Mouse (Mus musculus): ENCODE data around the gene Mbtd1. TPM values are rescaled to one million over a fixed set of nuclear protein-coding genes. Genes with fewer than 3 reads are reported as not detected.

Mbtd1 gene
- polyA plus RNA-seq, 1 experiment from 2014 or later = 44.6 TPM

- H3K4me3 ChIP-seq = no peak overlapping the region
- H3K4me1 ChIP-seq = peaks cover 20% of the 10 kb centered on the region
- peaks cover 15% of the 10 kb centered on the region for H3K36me3 ChIP-seq (replicated peaks)
- 76% methylated on average over 1 of the region's 1 CpGs for WGBS
- H3K27ac ChIP-seq (replicated peaks) = no peak overlapping the region
- DNase-seq (ENCODE audit: low spot score) = no peak
- H3K9me3 ChIP-seq = no peaks in the 10 kb centered on the region
- no peaks in the 10 kb centered on the region for H3K27me3 ChIP-seq (replicated peaks; ENCODE audit: low read depth, poor library complexity, severe bottlenecking)
Observed at GRCm38 (mm10) chr11:93969799-93970198, 84.1 kb downstream of the Mbtd1 start.

- Histone ChIP-seq H3K9me3 (no peaks in the 10 kb centered on the region), H3K27ac (replicated peaks) (no peak overlapping the region), H3K27me3 (replicated peaks; ENCODE audit: low read depth, poor library complexity, severe bottlenecking) (no peaks in the 10 kb centered on the region), H3K4me3 (no peak overlapping the region), H3K4me1 (peaks cover 17% of the 10 kb centered on the region), H3K36me3 (replicated peaks) (no peaks in the 10 kb centered on the region)
- 92% methylated on average over 5 of the region's 5 CpGs for WGBS
- peak; percentile 2 for DNase-seq (ENCODE audit: low spot score)
Observed at GRCm38 (mm10) chr11:93972951-93973350, 87.3 kb downstream of the Mbtd1 start.

GRCm38 (mm10) chr11:93979502-93980049 is 93.9 kb downstream of the Mbtd1 start:
- no peaks in the 10 kb centered on the region for H3K27me3 ChIP-seq (replicated peaks; ENCODE audit: low read depth, poor library complexity, severe bottlenecking)
- DNase-seq (ENCODE audit: low spot score) = no peak
- 64% methylated on average over 6 of the region's 6 CpGs for WGBS
- no peak overlapping the region for H3K4me3 ChIP-seq
- H3K36me3 ChIP-seq (replicated peaks) = no peaks in the 10 kb centered on the region
- H3K9me3 ChIP-seq = no peaks in the 10 kb centered on the region
- H3K4me1 ChIP-seq = peaks cover 6% of the 10 kb centered on the region
- no peak overlapping the region for H3K27ac ChIP-seq (replicated peaks)

- Histone ChIP-seq H3K27me3 (replicated peaks; ENCODE audit: low read depth, poor library complexity, severe bottlenecking) (no peaks in the 10 kb centered on the region), H3K9me3 (no peaks in the 10 kb centered on the region), H3K36me3 (replicated peaks) (no peaks in the 10 kb centered on the region), H3K4me3 (no peak overlapping the region), H3K27ac (replicated peaks) (no peak overlapping the region), H3K4me1 (no peaks in the 10 kb centered on the region)
- DNase-seq (ENCODE audit: low spot score) = no peak
- 93% methylated on average over 3 of the region's 3 CpGs for WGBS
Observed at GRCm38 (mm10) chr11:93984619-93985018, 99.0 kb downstream of the Mbtd1 start.

GRCm38 (mm10) chr11:93985265-93985664 is 99.6 kb downstream of the Mbtd1 start:
- Histone ChIP-seq H3K4me3 (no peak overlapping the region), H3K27me3 (replicated peaks; ENCODE audit: low read depth, poor library complexity, severe bottlenecking) (no peaks in the 10 kb centered on the region), H3K4me1 (no peaks in the 10 kb centered on the region), H3K9me3 (no peaks in the 10 kb centered on the region), H3K36me3 (replicated peaks) (no peaks in the 10 kb centered on the region), H3K27ac (replicated peaks) (no peak overlapping the region)
- DNase-seq (ENCODE audit: low spot score) = no peak
- 87% methylated on average over 5 of the region's 5 CpGs for WGBS

- H3K9me3 ChIP-seq = no peaks in the 10 kb centered on the region
- DNase-seq (ENCODE audit: low spot score) = no peak
- H3K36me3 ChIP-seq (replicated peaks) = no peaks in the 10 kb centered on the region
- H3K4me3 ChIP-seq = no peak overlapping the region
- no peaks in the 10 kb centered on the region for H3K27me3 ChIP-seq (replicated peaks; ENCODE audit: low read depth, poor library complexity, severe bottlenecking)
- no peak overlapping the region for H3K27ac ChIP-seq (replicated peaks)
- H3K4me1 ChIP-seq = no peaks in the 10 kb centered on the region
Observed at GRCm38 (mm10) chr11:93986298-93986697, 100.6 kb downstream of the Mbtd1 start.

GRCm38 (mm10) chr11:93987026-93987425 is 101.4 kb downstream of the Mbtd1 start:
- Histone ChIP-seq H3K4me1 (no peaks in the 10 kb centered on the region), H3K9me3 (no peaks in the 10 kb centered on the region), H3K36me3 (replicated peaks) (no peaks in the 10 kb centered on the region), H3K27ac (replicated peaks) (no peak overlapping the region), H3K4me3 (no peak overlapping the region), H3K27me3 (replicated peaks; ENCODE audit: low read depth, poor library complexity, severe bottlenecking) (no peaks in the 10 kb centered on the region)
- DNase-seq (ENCODE audit: low spot score) = no peak
- WGBS = 82% methylated on average over 4 of the region's 4 CpGs

- H3K27ac ChIP-seq (replicated peaks) = peak overlapping the region; percentile 35; the same call in 1 of the 2 replicates
- no peak for DNase-seq (ENCODE audit: low spot score)
- WGBS = 72% methylated on average over 8 of the region's 8 CpGs
Observed at GRCm38 (mm10) chr11:93987625-93988327, 102.1 kb downstream of the Mbtd1 start.

GRCm38 (mm10) chr11:93988328-93989062 is 102.8 kb downstream of the Mbtd1 start:
- H3K36me3 ChIP-seq (replicated peaks) = no peaks in the 10 kb centered on the region
- H3K4me1 ChIP-seq = no peaks in the 10 kb centered on the region
- 68% methylated on average over 12 of the region's 12 CpGs for WGBS
- 0 out of 2 replicates have a peak overlapping the region, but pooled peaks have one; percentile 35 for H3K27ac ChIP-seq (replicated peaks)
- no peaks in the 10 kb centered on the region for H3K9me3 ChIP-seq
- H3K4me3 ChIP-seq = no peak overlapping the region
- H3K27me3 ChIP-seq (replicated peaks; ENCODE audit: low read depth, poor library complexity, severe bottlenecking) = no peaks in the 10 kb centered on the region
- no peak for DNase-seq (ENCODE audit: low spot score)

More at GRCm38 (mm10) chr11:93987625-93988327, 102.1 kb downstream of the Mbtd1 start:
- Histone ChIP-seq H3K27me3 (replicated peaks; ENCODE audit: low read depth, poor library complexity, severe bottlenecking) (no peaks in the 10 kb centered on the region), H3K36me3 (replicated peaks) (no peaks in the 10 kb centered on the region), H3K9me3 (no peaks in the 10 kb centered on the region), H3K4me3 (no peak overlapping the region), H3K4me1 (no peaks in the 10 kb centered on the region)

GRCm38 (mm10) chr11:93994531-93994930 is 108.9 kb downstream of the Mbtd1 start:
- peak overlapping the region; percentile 92 for H3K27ac ChIP-seq (replicated peaks)
- H3K36me3 ChIP-seq (replicated peaks) = no peaks in the 10 kb centered on the region
- 62% methylated on average over 5 of the region's 5 CpGs for WGBS
- H3K4me1 ChIP-seq = peaks cover 25% of the 10 kb centered on the region
- H3K27me3 ChIP-seq (replicated peaks; ENCODE audit: low read depth, poor library complexity, severe bottlenecking) = no peaks in the 10 kb centered on the region
- DNase-seq (ENCODE audit: low spot score) = no peak
- H3K9me3 ChIP-seq = no peaks in the 10 kb centered on the region
- H3K4me3 ChIP-seq = peak overlapping the region; percentile 78

GRCm38 (mm10) chr11:93995111-93995719 is 109.6 kb downstream of the Mbtd1 start:
- peak; percentile 47 for DNase-seq (ENCODE audit: low spot score)
- 9% methylated on average over 15 of the region's 15 CpGs for WGBS
- H3K27ac ChIP-seq (replicated peaks) = peak overlapping the region; percentile 92
- no peaks in the 10 kb centered on the region for H3K36me3 ChIP-seq (replicated peaks)
- H3K4me1 ChIP-seq = peaks cover 25% of the 10 kb centered on the region
- H3K27me3 ChIP-seq (replicated peaks; ENCODE audit: low read depth, poor library complexity, severe bottlenecking) = no peaks in the 10 kb centered on the region
- peak overlapping the region; percentile 78 for H3K4me3 ChIP-seq
- H3K9me3 ChIP-seq = no peaks in the 10 kb centered on the region

- peak within 1 kb of the TSS; percentile 92 for H3K27ac ChIP-seq (replicated peaks)
- peak within 1 kb of the TSS; percentile 78 for H3K4me3 ChIP-seq
- no peaks in the 10 kb centered on the region for H3K9me3 ChIP-seq
- H3K4me1 ChIP-seq = peaks cover 25% of the 10 kb centered on the region
- H3K27me3 ChIP-seq (replicated peaks; ENCODE audit: low read depth, poor library complexity, severe bottlenecking) = no peaks in the 10 kb centered on the region
- H3K36me3 ChIP-seq (replicated peaks) = no peaks in the 10 kb centered on the region
- WGBS = under 1% methylated on average over 70 of the region's 70 CpGs
- DNase-seq (ENCODE audit: low spot score) = peak; percentile 97
Observed at GRCm38 (mm10) chr11:93995720-93996305, 110.2 kb downstream of the Mbtd1 start, which contains the start of gene Spag9. Gene Spag9, plus strand, starts transcription at chr11:93996091.
